Mouse (Mus musculus) liver, postnatal 0 days (tissue): Measurements from ENCODE around the gene Msi1. TPM values are rescaled to one million over a fixed set of nuclear protein-coding genes. Genes with fewer than 3 reads are reported as not detected.

Experiments
- ATAC-seq: fragments of 200-750 bp; cut with Nextera tagmentation; 2 replicates; pipeline ENCODE4 v1.8.0; 2017; ENCODE audit warnings: mild to moderate bottlenecking, moderate library complexity
- DNase-seq: peaks from one replicate; pipeline ENCODE4 v3.0.0-alpha.2; 2016
- H3K27ac ChIP-seq: fragments of 300-500 bp; sonication (generic); 2 replicates; pipeline ENCODE4 v1.5.1; 2014; ENCODE audit warnings: antibody characterized with exemption, moderate library complexity, mild to moderate bottlenecking, low read depth
- H3K27me3 ChIP-seq: fragments of 300-500 bp; sonication (generic); 2 replicates; pipeline ENCODE4 v1.6.1; 2014; ENCODE audit warnings: low read length, control low read depth, mixed read lengths; ENCODE audit not compliant: insufficient read depth
- H3K36me3 ChIP-seq: fragments of 300-500 bp; sonication (generic); replicated peaks from 2 replicates; pipeline ENCODE4 v1.6.1; 2014; ENCODE audit warnings: mild to moderate bottlenecking, control low read depth, low read length, moderate library complexity, mixed read lengths; ENCODE audit not compliant: insufficient read depth
- H3K4me1 ChIP-seq: fragments of 300-500 bp; sonication (generic); 2 replicates; pipeline ENCODE4 v1.6.1; 2014; ENCODE audit warnings: antibody characterized with exemption, mild to moderate bottlenecking, control low read depth; ENCODE audit not compliant: insufficient read depth
- H3K4me2 ChIP-seq: fragments of 300-500 bp; sonication (generic); 2 replicates; pipeline ENCODE4 v1.6.1; 2014; ENCODE audit warnings: low read depth, mild to moderate bottlenecking, low read length, moderate library complexity, mixed read lengths
- H3K4me3 ChIP-seq: fragments of 300-500 bp; sonication (generic); 2 replicates; pipeline ENCODE4 v1.5.1; 2014; ENCODE audit warnings: low read depth, low read length
- H3K9ac ChIP-seq: fragments of 300-500 bp; sonication (generic); replicated peaks from 2 replicates; pipeline ENCODE4 v1.6.1; 2014; ENCODE audit warnings: mild to moderate bottlenecking, moderate library complexity
- H3K9me3 ChIP-seq: fragments of 300-500 bp; sonication (generic); 2 replicates; pipeline ENCODE4 v1.6.1; 2016; ENCODE audit warnings: mild to moderate bottlenecking, control low read depth, low read length, mixed read lengths
- CTCF ChIP-seq: sonication (generic); IDR thresholded peaks from 2 replicates; pipeline ENCODE4 v1.5.1; 2016; ENCODE audit warnings: antibody characterized with exemption, low read depth
- EP300 ChIP-seq: IDR thresholded peaks from 2 replicates; pipeline ENCODE4 v1.6.1; 2016; ENCODE audit warnings: antibody characterized with exemption, low read depth, mild to moderate bottlenecking
- WGBS: fragments of 180-500 bp; shearing (Covaris S2); extraction: QIAGEN DNeasy Blood & Tissue Kit; methylation state at CpG from one replicate; pipeline ENCODE4 v1.1.7; 2014; ENCODE audit not compliant: insufficient replicate concordance; 5-methylcytosine and 5-hydroxymethylcytosine counted together
- polyA plus RNA-seq: library from polyadenylated mRNA; unstranded; fragments of >200 nt; fragmentation: Nextera tagmentation; extraction: Ambion mirVana; gene quantifications from 2 replicates; pipeline ENCODE4 v1.2.1, GENCODE M21; 2015

Gene Msi1
- polyA plus RNA-seq, 1 experiment from 2014 or later: 0.15 TPM

DNA sequence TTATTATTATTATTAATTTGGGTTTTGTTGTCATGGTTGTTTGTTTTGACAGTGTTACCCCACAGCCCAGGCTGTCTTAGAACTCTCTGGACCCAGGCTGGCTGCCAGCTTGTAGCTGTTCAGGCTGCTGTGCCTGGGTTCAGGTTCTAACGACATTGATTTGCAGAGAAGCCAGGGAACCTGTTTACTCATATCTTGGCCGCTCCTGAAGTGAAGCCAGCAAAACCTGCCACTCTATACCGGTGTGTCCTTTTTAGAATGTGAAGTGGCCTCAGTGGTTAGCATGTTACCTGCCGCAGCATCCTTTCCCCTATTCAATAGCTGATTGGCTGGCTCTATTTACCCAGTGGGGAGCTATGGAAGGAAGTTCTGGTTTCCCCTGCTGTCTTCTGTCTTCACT lies 57.3 kb downstream of the Msi1 start:
- Histone ChIP-seq H3K27ac (no peak overlapping the region), H3K4me2 (no peak overlapping the region), H3K27me3 (no peaks in the 10 kb centered on the region), H3K9me3 (no peaks in the 10 kb centered on the region), H3K4me1 (peaks cover 26% of the 10 kb centered on the region), H3K36me3 (no peaks in the 10 kb centered on the region), H3K4me3 (no peak overlapping the region), H3K9ac (no peak overlapping the region)
- 54% methylated on average over 4 of the region's 4 CpGs for WGBS
- ATAC-seq (no peak), DNase-seq (no peak)
- TF ChIP-seq CTCF (no peak), EP300 (no peak)

DNA sequence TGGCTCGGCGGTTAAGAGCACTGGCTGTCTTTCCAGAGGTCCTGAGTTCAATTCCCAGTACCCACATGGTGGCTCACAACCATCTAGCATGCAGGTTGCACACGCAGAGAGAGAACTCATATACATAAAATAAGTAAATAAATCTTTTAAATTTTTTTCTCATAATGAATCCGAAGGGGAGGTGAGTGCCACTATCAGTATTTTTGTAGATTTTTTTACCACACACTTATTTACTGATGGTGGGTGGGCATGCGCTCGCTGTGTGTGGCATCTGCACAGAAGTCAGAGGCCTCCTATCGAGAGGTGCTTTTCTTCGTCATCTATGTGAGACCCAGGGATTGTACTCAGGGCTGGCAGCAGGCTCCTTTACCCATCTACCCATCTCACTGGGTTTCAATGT lies 58.0 kb downstream of the Msi1 start:
- WGBS: 80% methylated on average over 8 of the region's 8 CpGs
- ATAC-seq: no peak

DNA sequence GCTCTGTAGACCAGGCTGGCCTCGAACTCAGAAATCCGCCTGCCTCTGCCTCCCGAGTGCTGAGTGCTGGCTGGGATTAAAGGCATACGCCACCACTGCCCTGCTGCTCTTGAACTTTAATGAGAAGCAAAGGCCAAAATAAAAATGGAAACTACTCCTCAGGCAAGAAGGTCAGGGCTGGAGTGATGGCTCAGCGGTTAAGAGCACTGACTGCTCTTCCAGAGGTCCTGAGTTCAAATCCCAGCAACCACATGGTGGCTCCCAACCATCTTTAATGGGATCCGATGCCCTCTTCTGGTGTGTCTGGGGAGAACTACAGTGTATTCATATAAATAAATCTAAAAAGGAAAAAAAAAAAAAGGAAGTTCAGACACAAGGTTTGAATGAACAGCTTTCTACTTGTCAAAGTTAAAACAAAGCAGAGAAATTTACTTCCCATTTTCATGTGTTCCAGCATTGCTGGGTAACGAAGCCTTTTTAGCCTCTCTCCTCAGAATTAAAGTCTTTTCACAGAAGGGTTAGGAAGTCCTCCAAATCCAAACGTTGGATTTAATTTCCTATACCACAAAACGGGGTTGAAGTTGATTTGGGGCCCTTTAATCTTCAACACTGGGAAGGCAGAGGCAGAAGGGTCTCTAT lies 58.7 kb downstream of the Msi1 start:
- Histone ChIP-seq H3K9me3 (no peaks in the 10 kb centered on the region), H3K4me1 (peaks cover 32% of the 10 kb centered on the region), H3K27ac (peak overlapping the region; percentile 100), H3K27me3 (no peaks in the 10 kb centered on the region), H3K36me3 (no peaks in the 10 kb centered on the region), H3K4me2 (peak overlapping the region; percentile 77), H3K9ac (peak overlapping the region; percentile 94), H3K4me3 (0 out of 2 replicates have a peak overlapping the region, but pooled peaks have one; percentile 32)
- 51% methylated on average over 9 of the region's 9 CpGs for WGBS
- no peak for ATAC-seq
- TF ChIP-seq EP300 (no peak), CTCF (no peak)
- DNase-seq: no peak

More for the DNA sequence above, 58.0 kb downstream of the Msi1 start:
- no peak overlapping the region for H3K4me2 ChIP-seq
- no peak for DNase-seq
- H3K36me3 ChIP-seq: no peaks in the 10 kb centered on the region
- no peaks in the 10 kb centered on the region for H3K9me3 ChIP-seq
- no peak for TF ChIP-seq EP300
- TF ChIP-seq CTCF: no peak
- H3K4me1 ChIP-seq: peaks cover 32% of the 10 kb centered on the region
- H3K27me3 ChIP-seq: no peaks in the 10 kb centered on the region
- no peak overlapping the region for H3K9ac ChIP-seq
- H3K27ac ChIP-seq: no peak overlapping the region
- H3K4me3 ChIP-seq: no peak overlapping the region

DNA sequence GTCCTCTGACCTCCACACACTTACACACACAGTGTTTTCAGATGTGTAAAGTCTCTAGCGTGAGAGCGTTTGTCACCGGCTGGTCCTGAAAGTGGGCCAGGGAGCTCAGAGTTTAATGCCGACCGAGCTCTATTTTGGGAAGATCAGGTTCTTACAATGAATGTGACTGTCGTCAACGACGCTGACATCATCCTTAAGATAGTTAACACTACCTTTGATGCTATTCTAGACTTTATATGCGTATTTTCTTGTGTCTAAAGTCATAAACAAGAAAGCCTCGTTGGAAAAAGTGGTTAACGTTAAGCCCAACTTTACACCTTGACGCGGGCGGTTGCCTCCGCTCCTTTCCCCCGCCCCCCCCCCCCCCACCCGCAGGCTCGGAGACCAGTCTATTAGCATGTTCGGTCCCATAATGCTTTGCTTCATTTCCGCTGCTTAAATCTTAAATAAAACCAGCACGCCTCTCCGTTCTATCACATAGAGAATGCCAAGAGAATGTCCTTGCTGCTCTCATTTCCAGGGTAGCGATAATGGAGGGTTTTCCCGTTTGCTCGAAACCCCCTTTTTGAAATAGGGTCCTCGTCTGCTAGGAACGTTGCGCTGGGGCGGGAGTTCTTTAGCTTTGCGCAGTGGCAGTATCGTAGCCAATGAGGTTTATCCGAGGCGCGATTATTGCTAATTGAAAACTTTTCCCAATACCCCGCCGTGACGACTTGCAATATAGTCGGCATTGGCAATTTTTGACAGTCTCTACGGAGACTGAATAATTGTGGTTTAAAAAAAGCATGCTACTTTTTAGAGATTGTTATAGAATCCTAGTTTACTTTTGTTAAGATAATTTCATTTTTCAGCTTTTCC lies 59.7 kb downstream of the Msi1 start:
- Histone ChIP-seq H3K4me1 (peaks cover 32% of the 10 kb centered on the region), H3K27me3 (no peaks in the 10 kb centered on the region), H3K36me3 (no peaks in the 10 kb centered on the region), H3K9ac (peak overlapping the region; percentile 94), H3K27ac (peak overlapping the region; percentile 100), H3K4me2 (peak overlapping the region; percentile 77), H3K4me3 (peak overlapping the region; percentile 42), H3K9me3 (no peaks in the 10 kb centered on the region)
- peak; percentile 82 for TF ChIP-seq EP300
- TF ChIP-seq CTCF: no peak
- ATAC-seq: peak; percentile 70
- WGBS: under 1% methylated on average over 39 of the region's 39 CpGs
- DNase-seq: peak; percentile 77

DNA sequence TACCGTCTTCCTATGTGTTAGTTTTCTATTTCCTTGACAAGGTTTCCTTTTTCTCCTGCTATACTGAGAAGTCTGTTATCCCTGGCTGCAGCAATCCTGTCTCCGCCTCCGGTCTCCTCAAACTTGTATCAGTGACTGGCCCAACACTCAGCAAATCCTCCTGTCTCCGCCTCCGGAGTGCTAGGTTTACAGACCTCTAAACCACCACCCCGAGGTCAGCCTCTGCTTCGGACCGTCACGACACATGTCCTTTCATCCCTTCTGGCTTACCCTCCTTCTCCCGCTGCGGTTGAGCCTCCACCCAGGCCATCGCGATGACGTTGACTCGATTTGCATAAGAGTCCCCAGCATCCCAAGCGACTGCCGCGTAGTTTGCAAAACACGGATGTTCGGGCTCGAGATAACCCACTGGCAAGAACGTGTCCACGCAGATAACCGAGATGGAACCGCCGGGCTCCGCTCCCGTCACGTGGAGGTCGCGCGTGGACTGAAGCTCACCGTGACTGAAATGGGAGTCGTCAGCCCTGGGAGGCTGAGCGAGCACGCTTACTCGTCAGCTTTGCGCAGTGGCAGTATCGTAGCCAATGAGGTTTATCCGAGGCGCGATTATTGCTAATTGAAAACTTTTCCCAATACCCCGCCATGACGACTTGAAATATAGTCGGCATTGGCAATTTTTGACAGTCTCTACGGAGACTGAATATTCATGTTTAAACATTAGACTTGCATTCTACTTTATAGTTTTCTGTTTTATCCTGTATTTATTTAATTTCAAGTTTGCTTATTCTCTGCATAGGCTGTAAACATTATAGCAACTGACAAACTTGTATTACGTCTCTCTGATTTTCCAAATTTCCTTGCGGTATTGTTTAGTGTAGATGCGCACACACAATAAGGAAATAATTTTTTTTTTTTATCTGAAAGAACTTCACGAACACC lies 60.6 kb downstream of the Msi1 start:
- Histone ChIP-seq H3K9me3 (no peaks in the 10 kb centered on the region), H3K36me3 (no peaks in the 10 kb centered on the region), H3K9ac (peak overlapping the region; percentile 94), H3K27me3 (no peaks in the 10 kb centered on the region), H3K4me3 (peak overlapping the region; percentile 42), H3K27ac (peak overlapping the region; percentile 100), H3K4me2 (peak overlapping the region; percentile 77), H3K4me1 (peaks cover 28% of the 10 kb centered on the region)
- ATAC-seq (peak; percentile 82), DNase-seq (peak; percentile 91)
- TF ChIP-seq CTCF (no peak), EP300 (peak; percentile 52)
- under 1% methylated on average over 50 of the region's 50 CpGs for WGBS
